Mouse (Mus musculus) cerebellum, adult 9-11 months (tissue): ENCODE results near the gene Arsg.

ENCODE experiments used
- DNase-seq: peaks from one replicate; pipeline ENCODE4 v3.0.0; 2022

The Arsg gene

GRCm38 (mm10) chr11:109473171-109474085 is at the start of gene Arsg, which contains the start of gene Slc16a6:
Arsg (plus strand) TSS chr11:109473374.
Slc16a6 (minus strand) TSS chr11:109473598.
- DNase-seq, result peak; percentile 91

DNA sequence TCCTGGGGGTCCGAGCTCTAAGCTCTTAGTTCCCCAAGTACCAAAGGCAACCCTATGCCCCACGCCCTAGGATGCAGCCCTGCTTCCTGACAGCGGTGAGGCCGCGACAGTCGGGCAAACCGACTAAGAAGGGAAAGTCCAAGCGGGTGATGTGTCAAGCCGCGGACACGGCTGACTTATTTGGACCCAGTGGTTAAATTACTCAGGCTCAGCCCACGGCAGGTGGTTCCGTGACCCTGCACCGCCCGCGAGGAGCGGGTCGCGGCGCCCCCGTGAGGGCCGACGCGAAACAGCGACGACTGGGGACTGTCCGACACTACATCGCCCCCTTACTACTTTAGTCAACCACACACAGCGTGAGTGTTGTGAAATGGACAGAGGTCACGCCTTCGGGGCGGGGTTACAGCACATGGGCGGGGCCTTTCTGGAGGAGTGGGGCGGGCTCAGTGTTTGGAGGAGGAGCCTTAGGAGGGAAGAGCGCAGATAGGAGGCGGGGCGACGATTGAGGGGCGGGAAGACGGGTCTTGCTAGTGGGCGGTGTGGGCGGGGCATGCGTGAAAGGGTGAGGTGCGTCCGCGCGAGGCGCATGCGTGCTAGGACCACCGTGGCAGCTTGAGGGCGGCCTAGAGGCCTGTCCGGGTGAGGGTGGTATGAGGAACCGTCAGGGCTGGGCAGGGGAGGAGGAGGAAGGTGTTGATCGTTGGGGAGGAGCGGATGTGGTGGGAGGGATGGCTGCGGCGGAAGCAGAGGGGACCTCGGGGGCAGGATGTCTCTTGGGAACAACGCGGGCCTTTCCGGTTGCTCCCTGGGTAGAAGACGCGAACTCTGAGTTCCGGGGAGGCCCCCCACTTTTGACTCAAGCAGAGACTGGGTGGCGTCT is 47.5 kb upstream of the Arsg start, which contains the start of gene Amz2:
Gene Amz2 (plus strand): TSS at position 555 of the 880 bp plus-strand sequence.
- DNase-seq, result peak; percentile 99

DNA sequence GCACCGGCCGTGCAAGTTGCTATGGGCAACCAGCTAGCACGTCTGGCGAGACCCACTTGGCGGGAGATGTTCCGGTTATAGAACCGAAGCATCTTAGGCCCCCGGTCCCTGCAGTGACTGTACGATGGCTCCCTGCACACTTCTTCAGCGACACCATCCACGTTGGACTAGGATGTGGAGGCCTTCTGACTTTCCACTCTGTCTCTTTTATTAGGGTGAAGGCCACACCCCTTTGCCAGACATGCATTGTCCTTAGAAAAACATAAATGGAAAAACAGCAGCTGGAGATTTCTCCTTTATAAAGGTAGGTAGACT is 46.9 kb upstream of the Arsg start:
- DNase-seq, result no peak

DNA sequence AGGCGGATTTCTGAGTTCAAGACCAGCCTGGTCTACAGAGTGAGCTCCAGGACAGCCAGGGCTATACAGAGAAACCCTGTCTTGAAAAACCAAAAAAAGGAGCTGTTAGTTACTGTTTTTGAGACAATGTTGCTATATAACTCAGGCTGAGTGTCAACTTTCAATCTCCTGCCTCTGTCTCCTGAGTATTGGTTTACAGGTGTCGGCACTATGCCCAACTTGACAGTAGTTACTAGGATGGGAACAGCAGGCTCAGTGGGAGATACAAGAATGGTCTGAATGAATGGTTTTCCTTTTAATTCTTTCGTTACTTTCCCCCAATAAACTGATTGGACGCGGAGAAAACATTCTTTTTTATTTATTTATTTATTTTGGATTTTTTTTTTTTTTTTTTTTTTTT is 45.8 kb upstream of the Arsg start:
- DNase-seq, result no peak

- DNase-seq, result no peak
Observed at GRCm38 (mm10) chr11:109434233-109434798, 38.9 kb upstream of the Arsg start.

DNA sequence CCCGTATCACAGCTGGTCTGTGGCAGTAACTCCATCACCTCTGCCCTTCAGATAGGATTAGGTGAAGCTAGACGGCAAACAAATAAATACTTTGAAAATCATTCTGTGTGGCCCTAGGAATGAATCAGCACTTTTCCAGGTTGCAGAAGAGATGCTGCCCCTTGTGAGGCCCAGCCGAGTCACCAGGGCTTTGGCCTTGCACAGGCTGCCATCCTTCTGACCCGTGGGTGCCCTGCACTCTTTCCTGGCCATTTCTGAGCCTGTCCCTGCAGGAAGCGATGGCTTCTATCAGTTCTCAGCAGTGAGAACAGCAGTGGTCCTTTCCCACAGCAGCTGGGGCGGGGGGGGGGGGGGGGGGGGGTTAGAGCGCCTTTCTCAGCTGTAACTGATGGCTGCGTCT is 36.3 kb upstream of the Arsg start:
- DNase-seq, result no peak

GRCm38 (mm10) chr11:109439209-109439608 is 34.0 kb upstream of the Arsg start:
- DNase-seq, result no peak

DNA sequence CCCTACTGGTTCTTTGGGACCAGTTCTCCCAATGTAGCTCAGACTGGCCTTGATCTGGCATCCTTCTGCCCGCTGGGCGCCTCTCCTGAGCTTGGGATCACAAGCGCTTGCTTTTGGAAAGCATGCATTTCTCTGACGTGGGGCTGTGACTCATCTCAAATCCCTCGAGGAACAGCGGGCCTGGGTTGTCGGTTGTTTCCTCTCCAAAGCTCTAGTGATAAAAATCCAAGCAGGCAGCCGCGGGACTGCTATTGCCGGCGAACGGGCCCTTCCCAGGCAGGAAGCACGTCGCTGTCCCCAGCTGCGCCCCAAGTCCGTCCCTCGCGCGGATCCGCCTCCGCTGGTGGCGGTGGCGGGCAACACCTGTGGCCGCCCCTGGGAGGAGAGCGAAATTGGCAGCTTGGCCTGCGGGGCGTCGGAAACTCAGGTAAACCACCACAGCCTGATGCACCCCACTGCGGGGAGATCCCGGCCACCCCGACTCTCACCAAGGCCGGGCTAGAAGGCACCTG is 33.3 kb upstream of the Arsg start:
- DNase-seq, result peak; percentile 72

GRCm38 (mm10) chr11:109440641-109441040 is 32.5 kb upstream of the Arsg start:
- DNase-seq, result no peak

- no peak for DNase-seq
Observed at GRCm38 (mm10) chr11:109441119-109441518, 32.1 kb upstream of the Arsg start.

- no peak for DNase-seq
Observed at GRCm38 (mm10) chr11:109442166-109442730, 30.9 kb upstream of the Arsg start.

DNA sequence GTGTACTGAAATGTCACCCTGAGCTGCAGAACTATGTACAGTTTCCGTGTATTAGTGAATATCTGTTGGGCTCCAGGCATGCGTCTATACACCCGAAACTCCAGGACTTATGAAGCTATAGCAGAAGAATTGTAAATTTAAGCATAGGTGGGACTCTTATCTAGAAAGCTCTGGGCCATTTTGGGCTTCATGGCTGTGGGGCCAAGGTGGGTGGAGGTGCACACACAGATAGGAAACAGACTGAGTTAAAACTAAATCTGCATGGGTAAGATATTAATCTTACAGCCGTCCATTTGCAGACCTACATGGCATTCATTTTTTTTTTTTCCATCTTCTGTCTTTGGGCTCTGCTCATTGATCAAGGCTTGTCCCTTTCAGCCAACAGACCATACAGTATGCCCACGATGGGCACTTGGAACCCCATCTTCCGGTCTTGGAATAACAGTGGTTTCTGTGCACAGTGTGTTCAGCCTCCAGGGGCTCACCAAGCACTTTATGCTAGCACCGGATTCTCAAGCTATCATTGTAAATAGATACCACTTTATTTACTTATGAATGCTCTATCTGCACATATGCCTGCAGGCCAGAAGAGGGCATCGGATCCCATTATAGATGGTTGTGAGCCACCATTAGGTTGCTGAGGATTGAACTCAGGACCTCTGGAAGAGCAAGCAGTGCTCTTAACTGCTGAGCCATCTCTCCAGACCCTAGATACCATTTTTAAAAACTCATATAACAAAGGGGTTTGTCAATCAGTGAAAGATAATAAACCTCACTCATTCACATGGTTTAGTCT is 29.5 kb upstream of the Arsg start:
- DNase-seq, result no peak

GRCm38 (mm10) chr11:109444600-109444999 is 28.6 kb upstream of the Arsg start:
- DNase-seq, result no peak

GRCm38 (mm10) chr11:109445438-109446035 is 27.6 kb upstream of the Arsg start:
- no peak for DNase-seq

DNA sequence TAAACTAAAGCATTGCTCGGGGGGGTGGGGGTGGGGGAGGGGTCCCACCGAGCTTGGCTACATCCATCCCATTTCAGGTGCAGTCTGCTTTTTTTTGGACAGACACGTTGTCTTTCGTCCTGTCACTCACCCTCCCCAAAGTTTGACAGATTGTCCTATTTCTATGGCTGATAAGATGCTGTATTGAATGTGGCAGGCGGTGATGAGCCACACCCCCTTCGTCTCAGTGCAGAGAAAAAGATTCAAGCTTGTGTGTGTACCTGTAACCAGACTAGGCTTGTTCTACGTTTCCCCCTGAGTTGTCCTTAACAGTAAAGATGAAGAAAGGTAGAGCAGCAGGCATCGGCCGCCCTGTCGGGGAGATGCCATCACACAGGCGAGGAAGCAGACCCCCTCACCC is 22.0 kb upstream of the Arsg start:
- DNase-seq, result no peak

DNA sequence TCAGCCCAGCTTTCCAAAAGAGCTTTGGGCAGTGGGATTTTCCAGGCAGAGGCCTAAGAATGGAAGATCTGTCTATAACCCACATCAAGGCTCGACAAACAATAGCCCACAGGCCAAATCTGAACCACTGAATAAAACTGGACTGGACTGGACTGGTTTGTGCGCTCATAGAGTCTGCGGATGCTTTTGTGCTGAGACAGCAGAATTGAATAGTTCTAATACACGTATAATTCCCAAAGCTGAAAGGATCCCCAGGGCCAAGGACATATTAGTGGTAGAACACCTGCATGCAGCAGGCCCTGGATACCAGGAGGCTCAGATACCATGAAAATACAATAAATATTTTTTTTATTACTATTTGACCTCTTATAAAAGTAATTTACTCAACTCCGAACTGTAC is 16.9 kb upstream of the Arsg start:
- no peak for DNase-seq

- no peak for DNase-seq
Observed at GRCm38 (mm10) chr11:109458165-109458564, 15.0 kb upstream of the Arsg start.

GRCm38 (mm10) chr11:109460586-109460985 is 12.6 kb upstream of the Arsg start:
- no peak for DNase-seq

DNA sequence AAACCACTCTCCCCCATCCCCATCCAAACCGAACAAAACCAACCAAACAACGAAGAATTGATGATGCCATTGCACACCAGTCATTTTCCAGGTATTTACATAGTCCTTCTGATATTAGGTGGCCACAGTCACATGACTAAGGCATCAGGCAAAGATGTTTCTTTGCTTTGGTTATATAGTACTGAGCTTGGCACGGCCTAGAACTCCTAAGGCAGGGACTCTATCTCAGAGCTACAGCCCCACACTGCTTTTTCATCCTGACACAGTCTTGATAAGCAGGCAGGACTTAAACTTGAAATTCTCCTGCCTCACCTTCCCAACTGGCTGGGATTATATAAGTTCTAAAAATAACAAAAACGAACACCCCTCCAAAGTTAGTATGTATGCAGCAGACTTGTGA is 8.1 kb upstream of the Arsg start:
- no peak for DNase-seq

DNA sequence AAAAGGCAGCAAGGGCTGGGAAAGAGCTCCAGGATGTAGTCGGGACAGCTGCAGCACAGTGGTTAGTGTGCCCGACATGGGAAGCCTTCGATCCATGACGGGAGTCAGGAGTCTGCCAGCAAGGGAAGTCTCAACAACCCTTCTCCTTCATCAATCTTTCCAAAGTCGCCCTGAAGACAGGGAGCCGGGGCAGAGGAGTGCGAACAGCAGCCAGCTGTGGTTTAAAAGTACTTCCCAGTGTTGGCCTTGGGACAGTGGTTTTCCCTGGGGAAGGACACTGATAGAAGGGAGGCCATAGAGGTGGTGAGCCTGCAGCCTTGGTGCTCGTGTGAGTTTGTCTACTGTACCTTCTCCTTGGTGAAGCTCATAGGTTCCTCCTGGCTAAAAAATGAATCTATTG is 6.2 kb upstream of the Arsg start:
- DNase-seq, result no peak

- no peak for DNase-seq
Observed at GRCm38 (mm10) chr11:109468133-109468532, 5.0 kb upstream of the Arsg start.

DNA sequence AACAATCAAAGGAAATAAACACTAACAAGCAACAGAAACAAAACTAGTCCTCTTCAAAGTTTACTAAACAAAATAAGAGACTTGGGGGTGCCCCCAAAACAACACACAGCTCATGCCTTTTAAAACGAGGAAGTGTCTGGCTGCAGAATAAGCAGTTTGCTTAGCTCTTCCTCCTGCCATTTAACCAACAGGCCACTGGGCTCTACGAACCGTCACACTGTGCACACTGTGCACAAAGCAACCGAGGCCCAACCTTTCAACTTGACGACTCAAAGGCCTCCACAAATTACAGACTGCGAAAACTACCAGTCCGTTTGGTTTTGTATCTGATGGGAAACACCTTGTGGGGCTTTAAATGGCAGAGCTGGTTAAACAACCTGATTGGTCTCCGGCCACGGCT is 3.0 kb upstream of the Arsg start:
- no peak for DNase-seq
